25 mouse cellular contexts compared by ENCODE assay signal in genomic region chr15:60088964-60089899, GRCm38 (mm10).
DNase-seq lines count a peak whose midpoint lies in the region; ATAC-seq and TF ChIP-seq lines count a peak whose summit lies in the region.
"Had no signal": no experiment of that assay in that cellular context is flagged by ENCODE, and none has a peak within 500 bp of the region (broad histone marks: within the 10 kb centered on the region; RNA-seq: fewer than 3 reads in every experiment).

No protein-coding gene starts in this region.

- no peaks in the 10 kb centered on the region for H3K36me3 ChIP-seq in midbrain, postnatal 0 days (ENCODE audit: insufficient read depth, low read length)
- H3K36me3 ChIP-seq: embryonic facial prominence, embryonic 13.5 days; heart, embryonic 13.5 days; hindbrain, embryonic 12.5 days; liver, embryonic 13.5 days had no signal

- intact Hi-C loops in left cerebral cortex, postnatal 14 days (cut with DNase I) = no loop called here
- intact Hi-C loops in left cerebral cortex, adult 2 months (cut with DNase I) = no loop called here

- H3K4me2 ChIP-seq in midbrain, postnatal 0 days (ENCODE audit: low read depth, low read length, poor library complexity, severe bottlenecking) = no peak overlapping the region
- H3K4me2 ChIP-seq: embryonic facial prominence, embryonic 13.5 days; heart, embryonic 13.5 days; hindbrain, embryonic 12.5 days; liver, embryonic 13.5 days had no signal

- H3K4me3 ChIP-seq in left cerebral cortex, adult 2 months = no peak overlapping the region
- no peak overlapping the region for H3K4me3 ChIP-seq in midbrain, postnatal 0 days (ENCODE audit: low read depth, low read length)
- H3K4me3 ChIP-seq: embryonic facial prominence, embryonic 13.5 days; erythroblast, embryonic 14.5 days; heart, adult 2 months; heart, embryonic 13.5 days; hindbrain, embryonic 12.5 days; liver, embryonic 13.5 days had no signal

- 42% methylated on average over 10 of the region's 10 CpGs for WGBS in midbrain, postnatal 0 days

- H3K9me3 ChIP-seq in midbrain, postnatal 0 days (ENCODE audit: low read length) = no peaks in the 10 kb centered on the region
- H3K9me3 ChIP-seq: embryonic facial prominence, embryonic 13.5 days; heart, embryonic 13.5 days; hindbrain, embryonic 12.5 days; liver, embryonic 13.5 days had no signal

- DNase-seq in frontal cortex, postnatal 25 days (ENCODE audit: low spot score in 2 of 2) = no peak
- peak; percentile 13 to 56 for DNase-seq in left cerebral cortex, postnatal 14 days (ENCODE audit: low spot score in 2 of 2)
- DNase-seq in left cerebral cortex, adult 2 months (ENCODE audit: extremely low spot score in 1 of 2, low spot score in 2 of 2) = no peak
- DNase-seq in brain, embryonic 18.5 days (ENCODE audit: low read depth, low spot score) = peak; percentile 49
- peak; percentile 26 for DNase-seq in midbrain, postnatal 0 days (ENCODE audit: low spot score)
- no peak for DNase-seq in adrenal gland, adult (ENCODE audit: inconsistent age in 2 of 2, low spot score in 1 of 2)
- DNase-seq: adrenal gland, adult 2 months; cerebellum, adult 2 months; cerebellum, postnatal 36 days; embryo, embryonic 11 days; gastrocnemius, postnatal 25 days; heart, adult 2 months; heart, postnatal 14 days; kidney, adult 11 months; kidney, postnatal 4 days; liver, embryonic 13.5 days; lung, adult 2 months; lung, postnatal 14 days; right cerebral cortex, postnatal 25 days; spleen, adult 18-20 months had no signal

- peak; percentile 74 for ATAC-seq in frontal cortex, adult (ENCODE audit: low TSS enrichment)
- ATAC-seq in midbrain, postnatal 0 days (ENCODE audit: low FRiP score) = no peak

- no peak overlapping the region for H3K9ac ChIP-seq in midbrain, postnatal 0 days (replicated peaks; ENCODE audit: low read length, poor library complexity, severe bottlenecking)
- H3K9ac ChIP-seq: embryonic facial prominence, embryonic 13.5 days; heart, embryonic 13.5 days; hindbrain, embryonic 12.5 days; liver, embryonic 13.5 days had no signal

- no peak for TF ChIP-seq CTCF in left cerebral cortex, adult 2 months (IDR thresholded peaks at IDR 0.05)
- no peak for TF ChIP-seq CTCF in midbrain, postnatal 0 days (IDR thresholded peaks at IDR 0.05)

- H3K27me3 ChIP-seq in midbrain, postnatal 0 days (ENCODE audit: insufficient read depth, low read length) = no peaks in the 10 kb centered on the region
- H3K27me3 ChIP-seq: embryonic facial prominence, embryonic 13.5 days; heart, embryonic 13.5 days; hindbrain, embryonic 12.5 days; liver, embryonic 13.5 days had no signal

- H3K4me1 ChIP-seq in midbrain, postnatal 0 days (ENCODE audit: insufficient read depth, low read length) = no peaks in the 10 kb centered on the region
- H3K4me1 ChIP-seq: embryonic facial prominence, embryonic 13.5 days; heart, embryonic 13.5 days; hindbrain, embryonic 12.5 days; liver, embryonic 13.5 days had no signal

- H3K27ac ChIP-seq in left cerebral cortex, adult 2 months = no peak overlapping the region
- H3K27ac ChIP-seq in midbrain, postnatal 0 days (ENCODE audit: low read depth, low read length) = no peak overlapping the region
- H3K27ac ChIP-seq: embryonic facial prominence, embryonic 13.5 days; heart, adult 2 months; heart, embryonic 13.5 days; hindbrain, embryonic 12.5 days; liver, embryonic 13.5 days had no signal

Comparison
In these comparisons a context has a peak if more than half of its experiments do, and no peak if none do; other contexts are left out.
1. DNase-seq: peak in left cerebral cortex, postnatal 14 days (2 of 2), brain, embryonic 18.5 days (single experiment) and midbrain, postnatal 0 days (single experiment); none in frontal cortex, postnatal 25 days (0 of 2), left cerebral cortex, adult 2 months (0 of 2) and adrenal gland, adult (0 of 2).